Mouse (Mus musculus) erythroblast, embryonic 14.5 days (primary cell): ENCODE data around the gene Psapl1. TPM values are rescaled to one million over a fixed set of nuclear protein-coding genes. Genes with fewer than 3 reads are reported as not detected.
"Not testable (repeated sequence)": the region's sequence is repeated elsewhere in the genome, so short reads cannot be mapped to it uniquely, and the experiment has no call there.

ENCODE experiments used
- H3K27me3 ChIP-seq: 2 replicates; pipeline ENCODE4 v1.6.1; 2012; ENCODE audit warnings: inconsistent platforms; ENCODE audit not compliant: control insufficient read depth
- H3K36me3 ChIP-seq: 2 replicates; pipeline ENCODE4 v1.6.1; 2012; ENCODE audit warnings: mild to moderate bottlenecking, inconsistent platforms; ENCODE audit not compliant: control insufficient read depth
- H3K4me1 ChIP-seq: 2 replicates; pipeline ENCODE4 v1.6.1; 2012; ENCODE audit warnings: inconsistent platforms; ENCODE audit not compliant: control insufficient read depth
- H3K4me3 ChIP-seq: replicated peaks from 2 replicates; pipeline ENCODE3; 2012; ENCODE audit warnings: moderate library complexity, mild to moderate bottlenecking, inconsistent platforms
- H3K9me3 ChIP-seq: 2 replicates; pipeline ENCODE4 v1.6.1; 2012; ENCODE audit warnings: low read length, inconsistent platforms, mixed read lengths; ENCODE audit not compliant: control insufficient read depth
- GATA1 ChIP-seq: IDR thresholded peaks from 2 replicates; pipeline ENCODE4 v1.6.1; 2012; ENCODE audit warnings: low read length, inconsistent platforms, mixed read lengths
- TAL1 ChIP-seq: IDR thresholded peaks from 3 replicates; pipeline ENCODE4 v1.6.1; 2012; ENCODE audit warnings: low read length, inconsistent platforms, mixed read lengths
- polyA plus RNA-seq: library from polyadenylated mRNA; stranded (reverse); fragments of >175 nt; gene quantifications from 2 replicates; pipeline ENCODE4 v1.2.3, GENCODE M21; 2012

Gene Psapl1
- polyA plus RNA-seq, 1 experiment = not detected

GRCm38 (mm10) chr5:36226296-36226695 is 22.5 kb downstream of the Psapl1 start:
- TF ChIP-seq TAL1 (no peak), GATA1 (no peak)
- Histone ChIP-seq H3K27me3 (no peaks in the 10 kb centered on the region), H3K9me3 (no peaks in the 10 kb centered on the region), H3K4me3 (no peak overlapping the region), H3K4me1 (no peaks in the 10 kb centered on the region), H3K36me3 (no peaks in the 10 kb centered on the region)

GRCm38 (mm10) chr5:36228405-36229370 is 24.9 kb downstream of the Psapl1 start:
- Histone ChIP-seq H3K4me1 (no peaks in the 10 kb centered on the region), H3K4me3 (no peak overlapping the region), H3K36me3 (no peaks in the 10 kb centered on the region)

GRCm38 (mm10) chr5:36230301-36230780 is 26.5 kb downstream of the Psapl1 start:
- H3K4me3 ChIP-seq = no peak overlapping the region

More at GRCm38 (mm10) chr5:36228405-36229370, 24.9 kb downstream of the Psapl1 start:
- H3K27me3 ChIP-seq = no peaks in the 10 kb centered on the region
- TF ChIP-seq GATA1 = no peak
- TF ChIP-seq TAL1 = no peak
- no peaks in the 10 kb centered on the region for H3K9me3 ChIP-seq

DNA sequence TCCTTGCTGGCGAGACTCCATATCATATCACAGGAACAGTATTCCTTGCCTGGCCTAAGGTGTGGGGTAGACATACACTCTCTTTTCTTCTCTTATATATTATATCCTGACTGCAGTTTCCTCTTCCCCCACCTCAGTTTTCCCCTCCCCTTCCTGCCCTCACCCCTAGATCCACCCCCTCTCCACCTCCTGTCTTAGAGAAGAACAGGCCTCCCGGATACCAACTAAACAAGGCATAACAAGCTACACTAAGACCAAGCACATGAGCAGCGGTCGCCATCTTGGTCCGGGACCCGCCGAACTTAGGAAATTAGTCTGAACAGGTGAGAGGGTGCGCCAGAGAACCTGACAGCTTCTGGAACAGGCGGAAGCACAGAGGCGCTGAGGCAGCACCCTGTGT is 33.7 kb downstream of the Psapl1 start:
- H3K4me3 ChIP-seq, H3K4me1 ChIP-seq, H3K36me3 ChIP-seq, H3K9me3 ChIP-seq, H3K27me3 ChIP-seq: not testable (repeated sequence)

More at GRCm38 (mm10) chr5:36230301-36230780, 26.5 kb downstream of the Psapl1 start:
- Histone ChIP-seq H3K4me1 (no peaks in the 10 kb centered on the region), H3K9me3 (no peaks in the 10 kb centered on the region), H3K36me3 (no peaks in the 10 kb centered on the region), H3K27me3 (no peaks in the 10 kb centered on the region)
- no peak for TF ChIP-seq GATA1
- TF ChIP-seq TAL1 = no peak

DNA sequence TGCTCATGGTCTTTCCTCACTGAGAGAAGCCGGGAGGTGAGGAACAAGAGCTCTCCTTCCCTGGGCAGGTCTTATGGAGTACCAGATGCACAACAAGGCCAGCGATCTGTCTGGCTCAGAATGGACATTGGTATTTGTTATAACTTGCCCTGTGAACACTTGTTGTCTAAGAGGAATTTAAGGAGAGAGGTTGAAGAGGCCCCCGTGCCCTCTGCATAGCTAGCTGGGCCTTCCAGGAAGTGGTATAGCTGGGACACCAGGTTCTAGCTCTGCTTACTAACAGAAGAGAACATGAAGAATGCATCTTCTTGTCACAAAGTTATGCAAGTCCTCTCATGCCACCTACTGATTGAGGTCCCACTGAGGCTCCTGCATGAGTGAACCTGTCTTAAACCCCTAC is 44.2 kb downstream of the Psapl1 start:
- Histone ChIP-seq H3K4me1 (no peaks in the 10 kb centered on the region), H3K4me3 (no peak overlapping the region), H3K27me3 (no peaks in the 10 kb centered on the region), H3K9me3 (no peaks in the 10 kb centered on the region), H3K36me3 (no peaks in the 10 kb centered on the region)
- TF ChIP-seq GATA1 (no peak), TAL1 (no peak)

GRCm38 (mm10) chr5:36252746-36253504 is 49.1 kb downstream of the Psapl1 start:
- Histone ChIP-seq H3K4me1 (no peaks in the 10 kb centered on the region), H3K36me3 (no peaks in the 10 kb centered on the region), H3K27me3 (no peaks in the 10 kb centered on the region), H3K4me3 (no peak overlapping the region), H3K9me3 (no peaks in the 10 kb centered on the region)
- TF ChIP-seq GATA1 (no peak), TAL1 (no peak)

- Histone ChIP-seq H3K9me3 (no peaks in the 10 kb centered on the region), H3K4me3 (no peak overlapping the region), H3K4me1 (no peaks in the 10 kb centered on the region), H3K27me3 (no peaks in the 10 kb centered on the region), H3K36me3 (no peaks in the 10 kb centered on the region)
- TF ChIP-seq GATA1 (no peak), TAL1 (no peak)
Observed at GRCm38 (mm10) chr5:36254642-36255516, 51.1 kb downstream of the Psapl1 start.

Other genes with a start within 250 kb of the Psapl1 start
- not detected in 2 replicates for gene Sorcs2, start 194.1 kb downstream of the Psapl1 start, polyA plus RNA-seq